Mouse (Mus musculus) midbrain, embryonic 16.5 days (tissue): ENCODE measurements around the gene Abcc12. TPM values are rescaled to one million over a fixed set of nuclear protein-coding genes. Genes with fewer than 3 reads are reported as not detected.

ENCODE experiments used
- ATAC-seq: fragments of 200-750 bp; cut with Nextera tagmentation; 2 replicates; pipeline ENCODE4 v1.8.0; 2017; ENCODE audit warnings: moderate TSS enrichment
- H3K27ac ChIP-seq: fragments of 300-500 bp; sonication (generic); 2 replicates; pipeline ENCODE4 v1.5.1; 2014; ENCODE audit warnings: mild to moderate bottlenecking, low read length, mixed read lengths
- H3K27me3 ChIP-seq: fragments of 300-500 bp; sonication (generic); 2 replicates; pipeline ENCODE4 v1.6.1; 2014; ENCODE audit warnings: low read depth, low read length, mixed read lengths; ENCODE audit not compliant: control insufficient read depth, insufficient read depth
- H3K36me3 ChIP-seq: fragments of 300-500 bp; sonication (generic); 2 replicates; pipeline ENCODE4 v1.6.1; 2014; ENCODE audit warnings: mild to moderate bottlenecking, low read length, moderate library complexity, mixed read lengths; ENCODE audit not compliant: control insufficient read depth, insufficient read depth
- H3K4me1 ChIP-seq: fragments of 300-500 bp; sonication (generic); 2 replicates; pipeline ENCODE4 v1.6.1; 2014; ENCODE audit warnings: mild to moderate bottlenecking, low read length, mixed read lengths; ENCODE audit not compliant: control insufficient read depth, insufficient read depth
- H3K4me2 ChIP-seq: fragments of 300-500 bp; sonication (generic); 2 replicates; pipeline ENCODE4 v1.6.1; 2014; ENCODE audit warnings: mild to moderate bottlenecking, low read length, mixed read lengths
- H3K4me3 ChIP-seq: fragments of 300-500 bp; sonication (generic); 2 replicates; pipeline ENCODE4 v1.5.1; 2014; ENCODE audit warnings: low read depth, mild to moderate bottlenecking, low read length, moderate library complexity, mixed read lengths
- H3K9ac ChIP-seq: fragments of 300-500 bp; sonication (generic); 2 replicates; pipeline ENCODE4 v1.6.1; 2014; ENCODE audit warnings: low read depth, low read length, mixed read lengths
- H3K9me3 ChIP-seq: fragments of 300-500 bp; sonication (generic); replicated peaks from 2 replicates; pipeline ENCODE4 v1.6.1; 2014; ENCODE audit warnings: mild to moderate bottlenecking, low read length, mixed read lengths; ENCODE audit not compliant: control insufficient read depth, poor library complexity, severe bottlenecking
- WGBS: fragments of 180-500 bp; shearing (Covaris S2); extraction: QIAGEN DNeasy Blood & Tissue Kit; methylation state at CpG from one replicate; pipeline ENCODE4 v1.1.7; 2014; 5-methylcytosine and 5-hydroxymethylcytosine counted together
- polyA plus RNA-seq: library from polyadenylated mRNA; unstranded; fragments of >200 nt; fragmentation: Nextera tagmentation; extraction: Ambion mirVana; gene quantifications from 2 replicates; pipeline ENCODE4 v1.2.1, GENCODE M21; 2015

Abcc12 gene
- 0.21 and 0.33 TPM in 2 replicates for polyA plus RNA-seq

GRCm38 (mm10) chr8:86580458-86580857 is at the start of gene Abcc12:
TSS of gene Abcc12 (minus strand) at chr8:86580686.
- ATAC-seq, result no peak
- H3K9me3 ChIP-seq, result no peaks in the 10 kb centered on the region
- no peak within 1 kb of the TSS for H3K4me2 ChIP-seq
- H3K36me3 ChIP-seq, result no peaks in the 10 kb centered on the region
- H3K4me3 ChIP-seq, result no peak within 1 kb of the TSS
- H3K27ac ChIP-seq, result no peak within 1 kb of the TSS
- peaks cover 6% of the 10 kb centered on the region for H3K4me1 ChIP-seq
- H3K9ac ChIP-seq, result no peak within 1 kb of the TSS
- H3K27me3 ChIP-seq, result no peaks in the 10 kb centered on the region

GRCm38 (mm10) chr8:86630212-86630611 is 49.7 kb upstream of the Abcc12 start:
- no peak overlapping the region for H3K4me2 ChIP-seq
- H3K4me1 ChIP-seq, result peaks cover 13% of the 10 kb centered on the region
- WGBS, result 87% methylated on average over 5 of the region's 5 CpGs
- no peak overlapping the region for H3K4me3 ChIP-seq
- no peak overlapping the region for H3K9ac ChIP-seq
- H3K27me3 ChIP-seq, result no peaks in the 10 kb centered on the region
- no peak for ATAC-seq
- 0 out of 2 replicates have a peak, but pooled peaks cover 7% of the 10 kb centered on the region for H3K36me3 ChIP-seq
- H3K27ac ChIP-seq, result no peak overlapping the region
- H3K9me3 ChIP-seq, result no peaks in the 10 kb centered on the region

- peak overlapping the region; percentile 73 for H3K4me3 ChIP-seq
- no peaks in the 10 kb centered on the region for H3K9me3 ChIP-seq
- H3K9ac ChIP-seq, result peak overlapping the region; percentile 44; the same call in 1 of the 2 replicates
- H3K27me3 ChIP-seq, result no peaks in the 10 kb centered on the region
- H3K36me3 ChIP-seq, result no peaks in the 10 kb centered on the region
- no peak overlapping the region for H3K27ac ChIP-seq
- peaks cover 18% of the 10 kb centered on the region for H3K4me1 ChIP-seq
- peak overlapping the region; percentile 62 for H3K4me2 ChIP-seq
- no peak for ATAC-seq
- 62% methylated on average over 7 of the region's 7 CpGs for WGBS
These were observed 44.4 kb upstream of the Abcc12 start for GRCm38 (mm10) chr8:86624915-86625314.

- ATAC-seq, result peak; percentile 99
- H3K9me3 ChIP-seq, result no peaks in the 10 kb centered on the region
- no peaks in the 10 kb centered on the region for H3K36me3 ChIP-seq
- peaks cover 18% of the 10 kb centered on the region for H3K4me1 ChIP-seq
- H3K9ac ChIP-seq, result peak within 1 kb of the TSS; percentile 84
- H3K27ac ChIP-seq, result peak within 1 kb of the TSS; percentile 93
- peak within 1 kb of the TSS; percentile 62 for H3K4me2 ChIP-seq
- under 1% methylated on average over 62 of the region's 62 CpGs for WGBS
- H3K4me3 ChIP-seq, result peak within 1 kb of the TSS; percentile 73
- H3K27me3 ChIP-seq, result no peaks in the 10 kb centered on the region
These were observed 43.6 kb upstream of the Abcc12 start, which contains the start of gene Lonp2 for GRCm38 (mm10) chr8:86623911-86624731. TSS of gene Lonp2 (plus strand) at chr8:86624043.

- H3K9me3 ChIP-seq, result no peaks in the 10 kb centered on the region
- no peak for ATAC-seq
- no peaks in the 10 kb centered on the region for H3K27me3 ChIP-seq
- H3K27ac ChIP-seq, result peak overlapping the region; percentile 93
- H3K9ac ChIP-seq, result peak overlapping the region; percentile 84
- WGBS, result under 1% methylated on average over 14 of the region's 14 CpGs
- peak overlapping the region; percentile 73 for H3K4me3 ChIP-seq
- H3K4me2 ChIP-seq, result peak overlapping the region; percentile 62
- peaks cover 18% of the 10 kb centered on the region for H3K4me1 ChIP-seq
- no peaks in the 10 kb centered on the region for H3K36me3 ChIP-seq
These were observed 43.0 kb upstream of the Abcc12 start for GRCm38 (mm10) chr8:86623551-86623910.

GRCm38 (mm10) chr8:86617759-86618387 is 37.4 kb upstream of the Abcc12 start:
- H3K4me1 ChIP-seq, result no peaks in the 10 kb centered on the region
- 77% methylated on average over 7 of the region's 7 CpGs for WGBS

GRCm38 (mm10) chr8:86615095-86615769 is 34.7 kb upstream of the Abcc12 start:
- Histone ChIP-seq H3K27ac (no peak overlapping the region), H3K4me3 (no peak overlapping the region), H3K27me3 (no peaks in the 10 kb centered on the region; the same call in 1 of the 2 replicates), H3K36me3 (no peaks in the 10 kb centered on the region), H3K4me2 (no peak overlapping the region), H3K9ac (no peak overlapping the region), H3K9me3 (no peaks in the 10 kb centered on the region), H3K4me1 (no peaks in the 10 kb centered on the region)
- no peak for ATAC-seq
- 89% methylated on average over 6 of the region's 6 CpGs for WGBS

More at GRCm38 (mm10) chr8:86617759-86618387, 37.4 kb upstream of the Abcc12 start:
- Histone ChIP-seq H3K27me3 (no peaks in the 10 kb centered on the region; the same call in 1 of the 2 replicates), H3K9ac (no peak overlapping the region), H3K9me3 (no peaks in the 10 kb centered on the region), H3K4me2 (no peak overlapping the region), H3K27ac (no peak overlapping the region), H3K4me3 (no peak overlapping the region), H3K36me3 (no peaks in the 10 kb centered on the region)
- ATAC-seq, result no peak

GRCm38 (mm10) chr8:86613798-86614197 is 33.3 kb upstream of the Abcc12 start:
- no peaks in the 10 kb centered on the region for H3K4me1 ChIP-seq
- 88% methylated on average over 2 of the region's 2 CpGs for WGBS
- no peaks in the 10 kb centered on the region; the same call in 1 of the 2 replicates for H3K27me3 ChIP-seq
- no peak overlapping the region for H3K4me3 ChIP-seq
- no peak overlapping the region for H3K4me2 ChIP-seq
- no peaks in the 10 kb centered on the region for H3K36me3 ChIP-seq
- ATAC-seq, result no peak
- H3K9me3 ChIP-seq, result no peaks in the 10 kb centered on the region
- H3K27ac ChIP-seq, result no peak overlapping the region
- no peak overlapping the region for H3K9ac ChIP-seq
